Mouse (Mus musculus): Measurements from ENCODE around the gene Gm9774. TPM values are rescaled to one million over a fixed set of nuclear protein-coding genes. Genes with fewer than 3 reads are reported as not detected.

The Gm9774 gene
- polyA plus RNA-seq (2012; ENCODE audit: low replicate concordance), result 4.6 and 11.5 TPM in 2 replicates

DNA sequence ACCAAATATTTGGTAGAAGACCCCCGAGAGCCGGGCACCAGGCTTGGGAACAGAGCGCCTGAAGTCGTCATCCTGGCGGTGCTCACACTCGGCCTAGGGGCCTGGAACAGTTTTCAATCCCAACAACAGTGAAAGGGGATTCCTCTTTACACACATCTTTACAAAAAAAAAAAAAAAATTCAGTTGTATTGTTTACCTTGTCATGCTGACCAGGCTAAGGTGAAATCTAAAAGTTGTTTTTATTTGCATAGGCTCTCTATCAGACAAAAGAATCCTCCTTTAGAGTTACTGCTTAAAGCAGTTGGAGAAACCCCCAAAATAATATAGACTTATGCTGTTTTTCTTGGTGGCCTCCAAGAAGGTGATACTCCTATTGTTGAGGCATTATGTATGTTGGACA lies at the start of gene Gm9774:
Gm9774 (minus strand) TSS at position 101 of the 400 bp plus-strand sequence.

DNA sequence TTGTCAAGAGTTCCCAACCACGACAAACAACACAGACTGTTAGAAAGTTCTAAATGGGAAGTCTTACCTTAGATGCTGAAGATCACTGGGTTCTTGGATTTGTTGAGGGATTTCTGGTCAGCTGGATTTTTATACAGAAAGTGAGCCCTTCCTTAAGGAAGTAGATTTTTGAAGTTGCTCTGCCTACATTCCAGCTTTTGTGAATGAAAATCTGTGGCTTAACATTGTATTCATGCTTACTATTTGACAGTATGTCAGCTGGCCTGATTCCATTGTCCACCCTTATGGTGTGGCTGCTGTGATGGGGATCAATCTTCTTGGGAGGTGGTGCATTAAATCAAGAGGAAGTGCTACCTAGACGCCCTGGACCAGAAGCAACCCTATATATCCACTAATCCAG lies 29.4 kb upstream of the Gm9774 start, which contains the start of gene Sprr3:
Sprr3 (minus strand) TSS at position 101 of the 400 bp plus-strand sequence.

DNA sequence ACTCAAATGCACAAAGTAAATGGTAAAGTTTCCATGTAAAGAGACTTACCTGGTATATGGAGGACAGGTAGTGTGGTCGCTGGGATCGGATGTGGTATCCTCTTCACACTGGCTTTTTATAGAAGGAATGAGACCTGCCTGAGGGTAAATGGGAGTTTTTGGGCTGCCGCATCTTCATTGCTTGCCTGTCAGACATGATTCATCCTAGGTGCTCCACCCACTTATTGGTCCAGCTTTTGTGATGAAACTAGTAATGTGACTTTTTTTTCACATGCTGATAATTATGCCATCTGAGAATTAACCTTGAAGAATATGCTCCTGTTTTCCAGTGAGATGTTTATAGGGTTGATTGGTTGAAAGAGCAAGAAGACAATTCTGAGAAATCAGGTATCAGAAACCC lies 9.5 kb upstream of the Gm9774 start, which contains the start of gene Sprr1b:
Sprr1b (minus strand) TSS at position 101 of the 400 bp plus-strand sequence.

DNA sequence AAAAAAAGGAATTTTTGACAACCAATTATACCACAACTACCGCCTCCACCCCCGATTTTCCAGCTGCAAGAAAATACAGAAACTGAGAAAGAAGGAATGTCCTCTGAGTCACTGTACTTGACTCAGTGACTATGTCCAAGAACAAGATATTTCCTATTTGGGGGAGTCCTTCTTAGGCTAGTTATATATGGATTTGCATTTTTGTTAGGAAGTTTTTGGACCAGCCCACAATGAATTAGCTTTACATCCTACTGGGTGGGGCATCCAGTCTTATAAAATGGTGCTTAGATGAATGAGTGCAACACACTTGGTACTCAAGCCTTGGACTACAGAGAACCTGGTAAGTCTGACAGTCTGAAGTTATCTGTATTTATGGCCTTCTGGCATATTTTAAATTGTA lies 3.1 kb upstream of the Gm9774 start, which contains the start of gene Sprr2k:
Sprr2k (plus strand) TSS at position 301 of the 400 bp plus-strand sequence.

DNA sequence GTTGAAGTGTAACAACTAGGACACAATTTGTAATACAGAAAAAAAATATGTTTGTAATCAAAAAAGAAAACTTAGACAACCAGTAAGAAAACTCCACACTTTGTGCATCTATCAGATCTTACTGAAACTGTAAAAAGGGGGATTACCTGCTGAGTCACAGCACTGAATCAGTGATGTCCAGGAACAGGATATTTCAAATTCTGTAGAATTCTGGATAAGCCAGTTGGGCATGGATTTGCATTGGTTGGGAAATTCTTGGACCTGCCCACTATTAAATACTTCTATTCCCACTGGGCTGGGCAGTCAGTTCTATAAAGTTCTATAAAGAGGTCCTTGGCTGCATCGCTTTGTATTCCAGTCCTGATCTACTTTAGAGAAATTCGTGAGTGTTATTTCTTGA lies 11.4 kb downstream of the Gm9774 start, which contains the start of gene Sprr2j-ps:
Sprr2j-ps (plus strand) TSS at position 301 of the 400 bp plus-strand sequence.

DNA sequence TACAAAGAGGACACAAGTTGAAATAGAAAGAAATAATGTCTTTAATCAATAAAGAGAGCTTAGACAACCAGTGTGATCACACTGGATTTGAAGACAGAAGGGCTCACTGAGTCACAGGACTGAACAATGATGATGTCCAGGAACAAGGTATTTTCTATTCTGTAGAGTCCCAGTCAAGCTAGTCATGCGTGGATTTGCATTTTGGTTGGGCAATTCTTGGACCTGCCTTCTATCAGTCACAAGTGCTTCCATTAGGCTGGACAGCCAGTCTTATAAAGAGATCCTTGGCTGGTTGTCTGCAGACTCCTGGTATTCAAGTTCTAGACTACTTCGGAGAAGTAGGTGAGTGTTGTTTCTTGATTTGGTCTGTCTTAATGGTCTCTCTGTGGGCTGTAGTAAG lies 21.5 kb downstream of the Gm9774 start, which contains the start of gene Sprr2i:
Sprr2i (plus strand) TSS at position 301 of the 400 bp plus-strand sequence.

DNA sequence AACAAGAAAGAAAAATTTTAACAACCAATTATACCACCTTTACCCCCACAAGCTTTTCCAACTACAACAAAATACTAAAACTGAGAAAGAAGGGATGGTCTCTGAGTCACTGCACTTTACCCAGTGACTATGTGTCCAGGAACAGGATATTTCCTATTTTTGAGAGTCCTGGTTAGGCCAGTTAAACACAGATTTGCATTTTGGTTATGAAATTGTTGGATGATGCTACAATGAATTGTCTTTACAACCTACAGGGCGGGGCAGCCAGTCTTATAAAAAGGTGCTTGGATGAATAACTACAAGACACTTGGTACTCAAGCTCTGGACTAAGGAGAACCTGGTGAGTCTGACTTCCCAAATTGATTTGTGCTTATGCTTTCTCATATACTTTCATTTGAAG lies 43.8 kb downstream of the Gm9774 start, which contains the start of gene Sprr2h:
Sprr2h (plus strand) TSS at position 301 of the 400 bp plus-strand sequence.

Other genes starting within 250 kb of the Gm9774 start
- not detected in 2 replicates for gene Sprr2a1, start 213.6 kb downstream of the Gm9774 start, polyA plus RNA-seq (2012; ENCODE audit: low replicate concordance)
- not detected in 2 replicates for gene Sprr2a2, start 213.5 kb downstream of the Gm9774 start, polyA plus RNA-seq (2012; ENCODE audit: low replicate concordance)
- gene Sprr2a3, start 144.0 kb downstream of the Gm9774 start, polyA plus RNA-seq (2012; ENCODE audit: low replicate concordance), result not detected in 2 replicates
- gene Sprr2b, start 112.8 kb downstream of the Gm9774 start, polyA plus RNA-seq (2012; ENCODE audit: low replicate concordance), result not detected in 2 replicates
- not detected in 2 replicates for gene Sprr2d, start 90.3 kb downstream of the Gm9774 start, polyA plus RNA-seq (2012; ENCODE audit: low replicate concordance)
- gene Sprr2e, start 77.3 kb downstream of the Gm9774 start, polyA plus RNA-seq (2012; ENCODE audit: low replicate concordance), result not detected in 2 replicates
- gene Sprr2f, start 64.2 kb downstream of the Gm9774 start, polyA plus RNA-seq (2012; ENCODE audit: low replicate concordance), result not detected in 2 replicates
- gene Sprr2h, start 43.7 kb downstream of the Gm9774 start, polyA plus RNA-seq (2012; ENCODE audit: low replicate concordance), result not detected in 2 replicates
- not detected in 2 replicates for gene Sprr2i, start 21.4 kb downstream of the Gm9774 start, polyA plus RNA-seq (2012; ENCODE audit: low replicate concordance)
- gene Sprr2j-ps, start 11.3 kb downstream of the Gm9774 start, polyA plus RNA-seq (2012; ENCODE audit: low replicate concordance), result not detected in 2 replicates
- not detected in 2 replicates for gene Sprr2k, start 3.2 kb upstream of the Gm9774 start, polyA plus RNA-seq (2012; ENCODE audit: low replicate concordance)
- not detected in 2 replicates for gene Sprr1b, start 9.4 kb upstream of the Gm9774 start, polyA plus RNA-seq (2012; ENCODE audit: low replicate concordance)
- not detected in 2 replicates for gene Sprr3, start 29.3 kb upstream of the Gm9774 start, polyA plus RNA-seq (2012; ENCODE audit: low replicate concordance)
- not detected in 2 replicates for gene Sprr1a, start 56.5 kb upstream of the Gm9774 start, polyA plus RNA-seq (2012; ENCODE audit: low replicate concordance)
- gene Sprr4, start 71.1 kb upstream of the Gm9774 start, polyA plus RNA-seq (2012; ENCODE audit: low replicate concordance), result not detected in 2 replicates
- not detected in 2 replicates for gene 2310046K23Rik, start 105.1 kb upstream of the Gm9774 start, polyA plus RNA-seq (2012; ENCODE audit: low replicate concordance)
- gene Ivl, start 144.3 kb upstream of the Gm9774 start, polyA plus RNA-seq (2012; ENCODE audit: low replicate concordance), result not detected in 2 replicates
- not detected in 2 replicates for gene Smcp, start 159.6 kb upstream of the Gm9774 start, polyA plus RNA-seq (2012; ENCODE audit: low replicate concordance)
- not detected in 2 replicates for gene 2210017I01Rik, start 178.1 kb upstream of the Gm9774 start, polyA plus RNA-seq (2012; ENCODE audit: low replicate concordance)
- not detected in 2 replicates for gene Lce6a, start 192.2 kb upstream of the Gm9774 start, polyA plus RNA-seq (2012; ENCODE audit: low replicate concordance)
- gene Lce1a1, start 218.9 kb upstream of the Gm9774 start, polyA plus RNA-seq (2012; ENCODE audit: low replicate concordance), result not detected in 2 replicates
- not detected in 2 replicates for gene Lce1b, start 227.5 kb upstream of the Gm9774 start, polyA plus RNA-seq (2012; ENCODE audit: low replicate concordance)
- not detected in 2 replicates for gene Lce1a2, start 240.9 kb upstream of the Gm9774 start, polyA plus RNA-seq (2012; ENCODE audit: low replicate concordance)
- gene Lce1c, start 249.8 kb upstream of the Gm9774 start, polyA plus RNA-seq (2012; ENCODE audit: low replicate concordance), result not detected in 2 replicates